Mouse (Mus musculus) erythroblast, embryonic 14.5 days (primary cell): ENCODE results near the gene Tssk2. TPM values are rescaled to one million over a fixed set of nuclear protein-coding genes. Genes with fewer than 3 reads are reported as not detected.

ENCODE experiments used
- H3K27me3 ChIP-seq: 2 replicates; pipeline ENCODE4 v1.6.1; 2012; ENCODE audit warnings: inconsistent platforms; ENCODE audit not compliant: control insufficient read depth
- H3K36me3 ChIP-seq: 2 replicates; pipeline ENCODE4 v1.6.1; 2012; ENCODE audit warnings: mild to moderate bottlenecking, inconsistent platforms; ENCODE audit not compliant: control insufficient read depth
- H3K4me1 ChIP-seq: 2 replicates; pipeline ENCODE4 v1.6.1; 2012; ENCODE audit warnings: inconsistent platforms; ENCODE audit not compliant: control insufficient read depth
- H3K4me3 ChIP-seq: replicated peaks from 2 replicates; pipeline ENCODE3; 2012; ENCODE audit warnings: moderate library complexity, mild to moderate bottlenecking, inconsistent platforms
- H3K9me3 ChIP-seq: 2 replicates; pipeline ENCODE4 v1.6.1; 2012; ENCODE audit warnings: low read length, inconsistent platforms, mixed read lengths; ENCODE audit not compliant: control insufficient read depth
- GATA1 ChIP-seq: IDR thresholded peaks from 2 replicates; pipeline ENCODE4 v1.6.1; 2012; ENCODE audit warnings: low read length, inconsistent platforms, mixed read lengths
- TAL1 ChIP-seq: IDR thresholded peaks from 3 replicates; pipeline ENCODE4 v1.6.1; 2012; ENCODE audit warnings: low read length, inconsistent platforms, mixed read lengths
- polyA plus RNA-seq: library from polyadenylated mRNA; stranded (reverse); fragments of >175 nt; gene quantifications from 2 replicates; pipeline ENCODE4 v1.2.3, GENCODE M21; 2012

Gene Tssk2
- polyA plus RNA-seq, 1 experiment: not detected

- Histone ChIP-seq H3K4me1 (peaks cover 33% of the 10 kb centered on the region), H3K9me3 (no peaks in the 10 kb centered on the region), H3K4me3 (peak overlapping the region; percentile 99), H3K36me3 (peaks cover 12% of the 10 kb centered on the region), H3K27me3 (0 out of 2 replicates have a peak, but pooled peaks cover 2% of the 10 kb centered on the region)
- TF ChIP-seq GATA1 (no peak), TAL1 (no peak)
These were observed 7.4 kb upstream of the Tssk2 start for GRCm38 (mm10) chr16:17890917-17891566.

GRCm38 (mm10) chr16:17891567-17891959 lies 6.9 kb upstream of the Tssk2 start, which contains the start of gene Gm20518:
Gm20518 (minus strand) TSS chr16:17891671.
- H3K27me3 ChIP-seq: 0 out of 2 replicates have a peak, but pooled peaks cover 2% of the 10 kb centered on the region
- peak within 1 kb of the TSS; percentile 99 for H3K4me3 ChIP-seq
- TF ChIP-seq GATA1 (no peak), TAL1 (no peak)
- peaks cover 12% of the 10 kb centered on the region for H3K36me3 ChIP-seq
- H3K4me1 ChIP-seq: peaks cover 32% of the 10 kb centered on the region
- H3K9me3 ChIP-seq: no peaks in the 10 kb centered on the region

GRCm38 (mm10) chr16:17892606-17893005 lies 5.8 kb upstream of the Tssk2 start:
- TF ChIP-seq GATA1 (no peak), TAL1 (no peak)
- Histone ChIP-seq H3K4me3 (no peak overlapping the region), H3K27me3 (0 out of 2 replicates have a peak, but pooled peaks cover 2% of the 10 kb centered on the region)

DNA sequence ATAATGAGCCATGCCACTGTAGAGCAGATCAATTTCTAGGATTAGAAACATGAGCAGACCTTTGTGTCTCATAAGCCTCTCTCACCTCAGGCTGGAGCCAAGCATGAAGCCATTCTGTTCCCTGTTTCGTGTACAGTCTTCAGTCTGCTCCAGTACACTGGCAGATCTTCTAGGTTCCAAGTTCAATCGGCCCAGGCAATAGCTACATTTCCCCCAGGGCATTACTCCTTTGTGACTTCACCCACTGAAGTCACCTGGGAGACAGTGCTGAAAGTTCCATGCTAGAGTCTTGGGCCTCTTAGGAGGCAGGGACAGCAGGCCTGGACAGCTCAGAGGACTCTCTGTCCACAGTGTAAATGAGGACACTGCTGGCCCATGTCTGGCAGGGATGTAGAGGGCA lies 4.5 kb upstream of the Tssk2 start, which contains the start of gene Tssk1:
Tssk1 (plus strand) TSS at position 301 of the 400 bp plus-strand sequence.
- Histone ChIP-seq H3K36me3 (peaks cover 16% of the 10 kb centered on the region), H3K27me3 (0 out of 2 replicates have a peak, but pooled peaks cover 2% of the 10 kb centered on the region), H3K9me3 (no peaks in the 10 kb centered on the region), H3K4me3 (no peak within 1 kb of the TSS), H3K4me1 (peaks cover 29% of the 10 kb centered on the region)
- TF ChIP-seq TAL1 (no peak), GATA1 (no peak)

More at GRCm38 (mm10) chr16:17892606-17893005, 5.8 kb upstream of the Tssk2 start:
- Histone ChIP-seq H3K9me3 (no peaks in the 10 kb centered on the region), H3K4me1 (peaks cover 29% of the 10 kb centered on the region), H3K36me3 (peaks cover 9% of the 10 kb centered on the region)

DNA sequence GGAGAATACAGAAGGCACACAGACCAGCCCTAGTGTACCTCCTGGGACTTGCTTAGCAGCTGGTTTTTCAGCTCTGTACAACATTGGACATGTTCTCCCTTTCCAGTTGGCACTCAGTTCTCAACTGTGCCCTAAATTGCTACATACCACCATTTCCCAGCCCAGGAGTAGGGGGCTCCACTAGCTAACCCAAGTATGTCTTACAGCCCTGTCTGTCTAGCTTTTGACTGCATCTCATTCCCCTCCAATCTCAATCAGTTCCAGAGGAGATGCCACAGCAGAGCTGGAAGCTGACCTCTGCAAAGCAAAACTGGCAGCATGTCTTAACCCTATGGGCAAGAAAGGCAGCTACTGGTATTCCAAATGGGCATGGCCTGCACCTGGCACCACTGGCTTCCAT lies 2.3 kb upstream of the Tssk2 start:
- TF ChIP-seq GATA1 (no peak), TAL1 (no peak)
- Histone ChIP-seq H3K36me3 (peaks cover 28% of the 10 kb centered on the region), H3K4me1 (peaks cover 12% of the 10 kb centered on the region), H3K27me3 (0 out of 2 replicates have a peak, but pooled peaks cover 2% of the 10 kb centered on the region), H3K4me3 (no peak overlapping the region), H3K9me3 (no peaks in the 10 kb centered on the region)

DNA sequence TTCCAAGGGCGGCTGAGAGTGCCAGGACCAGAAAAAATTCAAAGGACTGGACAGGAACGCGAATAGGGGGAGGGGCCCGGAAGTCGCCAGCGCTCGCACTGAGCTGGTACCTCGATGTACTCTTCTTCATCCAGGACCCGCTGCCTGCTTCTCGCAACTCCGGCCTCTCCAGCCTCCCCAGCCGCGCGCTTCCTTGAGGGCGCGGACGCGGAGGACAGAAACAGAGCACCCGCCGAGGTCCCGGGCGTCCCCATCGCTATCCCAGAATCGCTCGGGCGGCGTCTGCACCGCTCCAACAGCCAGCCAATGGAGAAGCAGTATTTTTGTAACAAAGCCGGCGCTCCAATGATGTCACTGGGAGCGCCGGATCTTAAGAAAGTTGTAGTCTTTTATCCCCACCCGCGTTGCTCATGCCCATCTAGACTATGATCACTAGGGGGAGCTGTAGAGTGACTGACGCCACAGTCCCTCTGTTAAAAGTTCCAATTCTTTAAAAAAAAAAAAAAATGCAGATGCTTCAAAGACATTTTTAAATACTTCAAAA lies 12.7 kb downstream of the Tssk2 start, which contains the start of gene Ess2:
Ess2 (minus strand) TSS at position 297 of the 544 bp plus-strand sequence.
- Histone ChIP-seq H3K4me3 (peak within 1 kb of the TSS; percentile 93), H3K27me3 (peaks cover 46% of the 10 kb centered on the region), H3K36me3 (peaks cover 34% of the 10 kb centered on the region), H3K4me1 (peaks cover 22% of the 10 kb centered on the region), H3K9me3 (peaks cover 20% of the 10 kb centered on the region)
- TF ChIP-seq GATA1 (no peak), TAL1 (no peak)

- H3K4me3 ChIP-seq: peak within 1 kb of the TSS; percentile 7
- H3K4me1 ChIP-seq: peaks cover 20% of the 10 kb centered on the region
- H3K36me3 ChIP-seq: no peaks in the 10 kb centered on the region; the same call in 1 of the 2 replicates
- H3K27me3 ChIP-seq: peaks cover 76% of the 10 kb centered on the region
- TF ChIP-seq TAL1 (no peak), GATA1 (no peak)
- H3K9me3 ChIP-seq: peaks cover 20% of the 10 kb centered on the region
These were observed 16.1 kb downstream of the Tssk2 start, which contains the start of gene Gsc2 for GRCm38 (mm10) chr16:17914307-17915249. Gsc2 (minus strand) TSS chr16:17915059.

DNA sequence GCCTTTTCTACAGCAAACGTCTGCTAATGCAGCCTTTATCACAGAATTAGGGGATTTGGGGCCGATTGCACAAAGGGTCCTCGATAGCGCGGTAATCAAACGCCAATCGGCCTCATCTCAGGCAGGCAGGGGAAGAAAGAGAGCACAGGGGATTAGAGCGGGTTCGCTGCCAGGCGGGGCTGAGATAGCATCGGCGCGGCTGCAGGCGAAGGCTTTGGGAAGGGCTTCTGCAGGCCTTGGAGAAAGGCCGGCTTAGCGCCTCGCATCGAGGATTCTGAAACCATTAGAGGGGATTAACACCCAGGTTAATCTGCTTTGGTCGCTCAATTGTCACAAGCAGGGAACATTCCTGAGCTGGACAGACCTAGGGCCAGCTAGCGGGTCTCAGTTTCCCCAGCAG lies 22.1 kb downstream of the Tssk2 start:
- peaks cover 13% of the 10 kb centered on the region for H3K36me3 ChIP-seq
- peaks cover 41% of the 10 kb centered on the region for H3K27me3 ChIP-seq
- H3K4me3 ChIP-seq: peak overlapping the region; percentile 90
- no peaks in the 10 kb centered on the region for H3K9me3 ChIP-seq
- TF ChIP-seq GATA1 (no peak), TAL1 (no peak)
- H3K4me1 ChIP-seq: peaks cover 49% of the 10 kb centered on the region
